Mouse (Mus musculus): ENCODE measurements around the gene Wrap73. TPM values are rescaled to one million over a fixed set of nuclear protein-coding genes. Genes with fewer than 3 reads are reported as not detected.

Gene Wrap73
- polyA plus RNA-seq, 1 experiment from 2014 or later: 33.2 TPM

DNA sequence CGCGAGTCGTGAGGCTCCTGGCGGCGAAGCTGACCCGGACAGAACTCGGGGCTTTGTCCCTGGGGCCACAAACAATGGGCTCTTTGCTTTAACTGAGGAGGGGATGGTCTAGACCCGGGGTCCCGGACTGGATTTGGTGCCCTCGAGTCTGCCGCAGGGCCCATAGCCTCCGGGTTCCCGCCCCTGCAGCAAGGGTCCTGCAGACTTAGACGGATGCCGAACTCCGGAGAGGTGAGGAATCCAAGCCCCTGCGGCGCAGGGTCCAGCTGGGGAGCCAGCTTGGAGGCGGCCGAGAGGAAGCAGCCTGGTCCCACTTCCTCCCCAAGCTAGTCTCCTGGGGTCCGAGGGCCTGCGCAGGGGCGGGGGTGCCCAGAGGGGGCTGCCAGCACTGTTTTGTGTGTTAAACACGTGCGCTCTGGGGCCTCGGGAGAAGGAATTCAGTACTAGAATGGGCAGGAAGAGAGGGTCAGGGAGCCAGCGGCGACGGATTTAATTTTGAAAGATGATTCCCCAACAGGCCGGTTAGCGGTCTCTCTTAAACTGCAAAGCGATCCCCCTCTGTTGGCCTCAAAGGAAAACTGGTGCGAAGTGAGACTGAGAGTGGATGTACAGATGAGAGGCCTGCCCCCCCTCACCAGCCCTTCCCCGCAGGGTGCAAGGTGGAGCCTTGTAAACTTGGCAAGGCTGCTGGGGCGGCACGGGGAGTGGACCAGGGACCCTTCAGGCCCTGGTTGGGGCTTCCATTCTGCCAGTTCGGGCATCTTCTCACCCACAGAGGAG lies 29.2 kb downstream of the Wrap73 start:
- Histone ChIP-seq H3K27ac (peak overlapping the region; percentile 74), H3K36me3 (no peaks in the 10 kb centered on the region), H3K27me3 (ENCODE audit: insufficient read depth, poor library complexity, severe bottlenecking) (peaks cover 81% of the 10 kb centered on the region), H3K4me3 (peak overlapping the region; percentile 76), H3K9me3 (no peaks in the 10 kb centered on the region), H3K4me1 (peaks cover 42% of the 10 kb centered on the region)
- no peak for DNase-seq (ENCODE audit: low spot score)
- WGBS: 1% methylated on average over 37 of the region's 37 CpGs

DNA sequence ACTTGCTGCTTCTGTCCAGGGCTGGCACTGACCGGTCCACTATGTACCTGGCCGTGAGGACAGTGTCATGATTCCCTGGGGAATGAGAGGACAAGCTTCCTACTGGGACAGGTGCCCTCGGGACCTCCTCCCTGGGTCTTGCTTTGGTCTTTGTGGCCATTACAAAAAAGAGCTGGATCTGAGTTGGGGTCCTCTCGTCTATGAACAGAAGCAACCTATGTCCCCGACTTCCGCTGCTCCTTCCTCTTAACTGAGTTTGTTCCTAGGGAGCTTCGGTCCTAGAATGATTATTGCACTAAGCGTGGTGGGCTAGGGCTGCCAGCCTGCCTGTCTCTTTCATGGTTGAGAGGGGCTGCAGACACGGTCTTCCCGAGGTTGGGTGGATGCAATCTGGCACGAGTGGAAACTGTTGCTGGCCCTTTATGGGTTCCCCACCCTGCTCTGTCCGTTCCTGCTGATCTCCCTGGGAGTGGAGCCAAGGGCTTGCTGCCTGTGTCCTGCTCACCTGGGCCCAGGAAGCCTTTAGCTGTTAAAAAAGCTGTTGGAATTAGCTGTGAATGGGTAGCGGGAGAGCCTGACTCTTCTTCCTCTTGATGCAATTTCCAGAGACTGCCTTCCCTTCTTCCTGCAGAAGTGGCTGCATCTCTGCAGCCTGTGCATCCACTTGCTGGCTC lies 29.9 kb downstream of the Wrap73 start:
- no peak for DNase-seq (ENCODE audit: low spot score)
- H3K36me3 ChIP-seq: no peaks in the 10 kb centered on the region
- H3K27me3 ChIP-seq (ENCODE audit: insufficient read depth, poor library complexity, severe bottlenecking): peaks cover 84% of the 10 kb centered on the region
- H3K4me3 ChIP-seq: peak overlapping the region; percentile 76
- H3K27ac ChIP-seq: no peak overlapping the region
- WGBS: 31% methylated on average over 13 of the region's 13 CpGs
- peaks cover 42% of the 10 kb centered on the region for H3K4me1 ChIP-seq
- no peaks in the 10 kb centered on the region for H3K9me3 ChIP-seq

DNA sequence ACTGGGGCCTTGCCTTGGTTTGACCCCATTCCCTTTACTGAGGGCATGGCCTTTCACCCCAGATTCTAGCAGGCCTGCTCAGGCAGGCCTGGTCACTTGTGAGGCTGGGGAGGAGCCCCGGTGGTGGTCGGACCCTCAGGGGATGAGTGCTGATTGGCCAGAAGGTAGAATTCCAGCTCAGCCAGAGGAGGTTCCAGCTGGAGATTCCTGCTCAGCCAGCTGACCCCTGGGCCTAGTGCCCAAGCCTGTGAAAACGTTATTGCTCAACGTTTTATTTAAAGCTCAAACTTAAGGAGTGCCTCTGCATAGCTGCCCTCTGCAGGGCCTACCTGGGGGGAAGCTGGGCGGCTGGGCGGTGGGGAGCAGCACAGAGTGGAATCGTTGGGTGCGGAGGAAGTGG lies 35.1 kb downstream of the Wrap73 start:
- no peak overlapping the region for H3K4me3 ChIP-seq
- no peak overlapping the region for H3K27ac ChIP-seq
- WGBS: 64% methylated on average over 8 of the region's 8 CpGs
- H3K36me3 ChIP-seq: peaks cover 5% of the 10 kb centered on the region; the same call in 1 of the 2 replicates
- peaks cover 44% of the 10 kb centered on the region for H3K27me3 ChIP-seq (ENCODE audit: insufficient read depth, poor library complexity, severe bottlenecking)
- no peak for DNase-seq (ENCODE audit: low spot score)
- peaks cover 13% of the 10 kb centered on the region for H3K4me1 ChIP-seq
- H3K9me3 ChIP-seq: no peaks in the 10 kb centered on the region

DNA sequence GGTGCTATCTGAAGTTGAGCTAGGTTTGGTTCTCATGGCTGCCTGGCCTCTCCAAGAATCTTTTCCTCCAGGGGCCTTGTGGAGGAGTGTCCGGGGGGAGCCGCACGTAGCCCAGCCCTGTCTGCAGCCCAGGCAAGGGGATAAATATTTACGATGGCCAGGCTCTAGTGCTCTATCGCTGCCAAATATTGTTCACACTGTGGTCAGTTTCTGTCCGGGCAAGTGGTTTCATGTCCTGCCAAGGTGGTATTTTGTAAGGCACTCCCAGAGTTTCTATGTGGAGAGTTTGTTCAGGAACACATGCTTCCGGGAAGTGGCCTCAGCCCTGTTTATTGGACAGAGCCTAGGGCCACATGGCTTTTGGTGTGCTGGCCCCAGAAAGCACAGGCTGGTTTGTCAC lies 38.8 kb downstream of the Wrap73 start:
- Histone ChIP-seq H3K4me1 (peaks cover 28% of the 10 kb centered on the region), H3K36me3 (peaks cover 5% of the 10 kb centered on the region; the same call in 1 of the 2 replicates), H3K27ac (no peak overlapping the region), H3K9me3 (no peaks in the 10 kb centered on the region), H3K27me3 (ENCODE audit: insufficient read depth, poor library complexity, severe bottlenecking) (peaks cover 12% of the 10 kb centered on the region), H3K4me3 (no peak overlapping the region)
- no peak for DNase-seq (ENCODE audit: low spot score)
- WGBS: 83% methylated on average over 7 of the region's 7 CpGs

DNA sequence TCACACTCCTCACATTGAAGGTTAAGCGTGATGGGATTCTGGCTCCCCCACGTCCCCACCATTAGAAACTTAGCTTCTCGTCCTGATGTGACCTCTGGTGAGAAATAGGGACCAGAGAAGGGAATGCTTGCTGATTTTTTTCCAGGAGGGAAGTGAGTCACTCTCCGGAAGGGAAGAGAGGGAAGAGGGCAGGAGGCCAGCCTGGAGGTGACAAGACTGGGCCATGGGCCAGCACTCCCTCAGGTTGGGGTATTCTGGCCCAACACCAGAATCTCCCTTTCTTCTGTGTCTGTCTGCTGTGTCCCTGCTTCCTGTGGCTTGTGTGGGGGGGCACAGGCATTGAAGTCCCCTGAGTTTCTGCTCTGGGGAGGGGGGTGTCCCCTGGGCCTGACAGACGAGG lies 41.4 kb downstream of the Wrap73 start:
- DNase-seq (ENCODE audit: low spot score): no peak
- 46% methylated on average over 5 of the region's 5 CpGs for WGBS
- Histone ChIP-seq H3K4me1 (peaks cover 35% of the 10 kb centered on the region), H3K4me3 (no peak overlapping the region), H3K27me3 (ENCODE audit: insufficient read depth, poor library complexity, severe bottlenecking) (peaks cover 9% of the 10 kb centered on the region; the same call in 1 of the 2 replicates), H3K36me3 (peaks cover 5% of the 10 kb centered on the region; the same call in 1 of the 2 replicates), H3K9me3 (no peaks in the 10 kb centered on the region), H3K27ac (no peak overlapping the region)

DNA sequence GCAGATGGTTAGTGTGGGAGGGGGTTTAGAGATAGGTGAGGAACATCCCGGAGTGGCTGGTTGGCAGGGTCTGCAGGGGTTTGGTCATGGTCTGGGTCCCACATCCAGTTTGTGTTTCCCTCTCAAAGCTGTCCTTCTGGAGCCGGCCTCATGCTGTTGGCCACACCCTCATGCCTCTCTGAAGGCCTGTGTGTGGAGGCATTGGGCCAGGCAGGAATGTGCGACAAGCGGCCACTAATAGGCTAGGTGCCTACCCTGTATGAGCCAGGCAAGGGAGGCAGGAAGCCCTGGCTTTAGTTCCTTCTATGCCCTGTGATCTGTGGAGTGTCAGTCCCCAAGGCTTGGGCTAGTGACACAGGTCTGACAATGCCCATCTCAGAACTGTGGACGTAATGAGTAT lies 42.8 kb downstream of the Wrap73 start:
- WGBS: 62% methylated on average over 5 of the region's 5 CpGs
- Histone ChIP-seq H3K36me3 (no peaks in the 10 kb centered on the region), H3K27ac (peak overlapping the region; percentile 59; the same call in 1 of the 2 replicates), H3K4me1 (peaks cover 39% of the 10 kb centered on the region), H3K27me3 (ENCODE audit: insufficient read depth, poor library complexity, severe bottlenecking) (peaks cover 10% of the 10 kb centered on the region; the same call in 1 of the 2 replicates), H3K9me3 (no peaks in the 10 kb centered on the region), H3K4me3 (no peak overlapping the region)
- DNase-seq (ENCODE audit: low spot score): no peak

DNA sequence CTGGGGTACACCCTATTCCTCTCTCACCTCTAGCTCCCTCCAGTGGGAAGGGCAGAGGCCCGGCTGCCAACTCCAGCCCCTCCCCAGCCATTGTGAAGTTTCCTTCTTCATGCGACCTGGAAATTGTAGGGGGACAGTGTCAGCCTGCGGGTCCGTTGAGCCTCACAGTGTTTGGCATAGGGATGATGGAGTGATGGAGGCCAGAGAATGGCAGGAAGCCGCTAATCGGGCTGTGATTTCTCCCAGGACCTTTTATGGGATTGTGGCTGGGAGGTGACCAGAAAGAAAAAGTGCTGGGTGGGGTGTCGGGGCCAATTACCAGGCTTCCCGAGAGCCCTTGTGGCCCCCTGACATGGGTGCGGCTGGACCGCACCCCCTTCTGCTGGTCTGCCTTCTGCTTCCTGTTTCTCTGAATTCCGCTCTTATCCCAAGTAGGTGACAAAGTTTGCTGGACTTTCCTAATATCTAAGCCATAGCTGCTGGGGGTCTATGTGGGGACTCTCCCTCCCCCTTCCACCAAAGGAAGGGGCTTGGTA lies 43.9 kb downstream of the Wrap73 start:
- peak overlapping the region; percentile 1 for H3K27ac ChIP-seq
- no peak overlapping the region for H3K4me3 ChIP-seq
- 54% methylated on average over 11 of the region's 11 CpGs for WGBS
- H3K9me3 ChIP-seq: no peaks in the 10 kb centered on the region
- no peak for DNase-seq (ENCODE audit: low spot score)
- peaks cover 16% of the 10 kb centered on the region for H3K27me3 ChIP-seq (ENCODE audit: insufficient read depth, poor library complexity, severe bottlenecking)
- H3K4me1 ChIP-seq: peaks cover 39% of the 10 kb centered on the region
- H3K36me3 ChIP-seq: no peaks in the 10 kb centered on the region

DNA sequence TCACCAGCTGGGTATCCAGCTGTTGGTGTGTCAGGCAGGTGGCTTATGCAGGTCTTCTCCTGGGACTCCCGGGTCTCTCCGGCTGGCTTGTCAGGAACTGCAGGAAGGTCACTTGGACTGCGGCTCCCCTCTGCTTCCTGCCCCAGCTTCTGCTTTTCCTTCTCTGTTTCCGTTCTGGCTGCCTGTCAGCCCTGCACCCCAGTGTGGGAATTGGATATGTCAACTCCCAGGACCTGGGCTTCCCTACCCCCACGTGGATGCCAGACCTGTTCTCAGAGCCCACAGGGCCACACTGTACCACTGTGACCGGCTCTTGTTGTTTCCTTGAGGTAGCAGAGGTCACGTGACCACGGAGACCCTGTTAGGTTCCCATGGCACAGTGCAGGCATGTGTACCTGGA lies 46.8 kb downstream of the Wrap73 start:
- Histone ChIP-seq H3K4me3 (no peak overlapping the region), H3K36me3 (no peaks in the 10 kb centered on the region), H3K27ac (0 out of 2 replicates have a peak overlapping the region, but pooled peaks have one; percentile 6), H3K4me1 (peaks cover 30% of the 10 kb centered on the region), H3K27me3 (ENCODE audit: insufficient read depth, poor library complexity, severe bottlenecking) (peaks cover 16% of the 10 kb centered on the region), H3K9me3 (no peaks in the 10 kb centered on the region)
- WGBS: 62% methylated on average over 8 of the region's 8 CpGs
- DNase-seq (ENCODE audit: low spot score): no peak

DNA sequence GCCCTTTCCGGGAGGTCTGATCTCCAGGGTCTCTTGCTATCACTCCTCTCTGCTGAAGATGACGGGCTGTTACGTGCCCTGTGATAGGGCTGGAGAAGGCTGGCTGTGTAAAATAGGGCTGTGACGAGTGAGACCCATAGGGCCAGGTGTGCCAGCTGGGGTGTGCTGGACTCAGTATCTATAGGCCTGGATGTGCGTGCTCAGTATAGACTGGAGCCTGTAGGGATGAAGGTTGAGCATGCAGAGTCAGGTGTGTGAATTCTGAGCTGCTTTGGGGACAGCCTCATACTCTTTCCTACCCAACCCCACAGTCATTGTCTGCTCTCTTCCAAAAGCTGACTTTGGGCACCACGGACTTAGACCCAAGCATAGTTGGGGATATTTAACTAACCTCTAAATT lies 55.8 kb downstream of the Wrap73 start:
- Histone ChIP-seq H3K4me3 (no peak overlapping the region), H3K9me3 (no peaks in the 10 kb centered on the region), H3K27ac (peak overlapping the region; percentile 53; the same call in 1 of the 2 replicates), H3K4me1 (peaks cover 21% of the 10 kb centered on the region), H3K36me3 (no peaks in the 10 kb centered on the region; the same call in 1 of the 2 replicates), H3K27me3 (ENCODE audit: insufficient read depth, poor library complexity, severe bottlenecking) (0 out of 2 replicates have a peak, but pooled peaks cover 7% of the 10 kb centered on the region)
- WGBS: 49% methylated on average over 6 of the region's 6 CpGs
- no peak for DNase-seq (ENCODE audit: low spot score)

DNA sequence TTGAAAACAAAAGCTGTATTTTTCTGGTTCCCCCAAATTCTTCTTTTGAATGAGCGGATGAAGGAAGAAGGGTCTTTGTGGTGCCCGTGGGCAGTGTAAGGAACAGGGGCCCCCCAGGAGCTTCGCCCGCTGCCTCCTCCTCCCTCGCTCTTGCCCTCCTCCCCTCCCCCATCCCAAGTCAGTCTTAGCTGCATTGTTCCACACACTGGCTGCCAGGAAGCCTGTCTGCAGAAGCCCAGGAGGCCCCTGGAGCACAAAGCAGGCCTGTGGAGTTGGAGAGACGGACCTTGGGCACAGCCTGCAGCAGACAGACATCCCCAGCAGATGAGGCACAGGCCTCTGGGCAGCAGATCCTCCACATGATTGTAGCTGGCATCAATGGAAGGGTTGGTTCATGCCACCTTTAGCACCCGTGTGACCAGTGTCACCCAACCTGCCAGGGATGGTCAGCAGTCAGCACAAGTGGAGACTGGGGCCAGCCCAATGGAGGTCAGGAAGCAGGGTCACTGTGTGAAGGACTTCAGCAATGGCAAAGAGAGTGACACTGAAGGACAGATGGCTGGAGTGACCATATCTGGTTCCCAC lies 56.3 kb downstream of the Wrap73 start:
- H3K36me3 ChIP-seq: no peaks in the 10 kb centered on the region; the same call in 1 of the 2 replicates
- WGBS: 64% methylated on average over 7 of the region's 7 CpGs
- DNase-seq (ENCODE audit: low spot score): no peak
- H3K27ac ChIP-seq: peak overlapping the region; percentile 53
- peaks cover 21% of the 10 kb centered on the region for H3K4me1 ChIP-seq
- H3K9me3 ChIP-seq: no peaks in the 10 kb centered on the region
- H3K4me3 ChIP-seq: no peak overlapping the region
- 0 out of 2 replicates have a peak, but pooled peaks cover 12% of the 10 kb centered on the region for H3K27me3 ChIP-seq (ENCODE audit: insufficient read depth, poor library complexity, severe bottlenecking)

DNA sequence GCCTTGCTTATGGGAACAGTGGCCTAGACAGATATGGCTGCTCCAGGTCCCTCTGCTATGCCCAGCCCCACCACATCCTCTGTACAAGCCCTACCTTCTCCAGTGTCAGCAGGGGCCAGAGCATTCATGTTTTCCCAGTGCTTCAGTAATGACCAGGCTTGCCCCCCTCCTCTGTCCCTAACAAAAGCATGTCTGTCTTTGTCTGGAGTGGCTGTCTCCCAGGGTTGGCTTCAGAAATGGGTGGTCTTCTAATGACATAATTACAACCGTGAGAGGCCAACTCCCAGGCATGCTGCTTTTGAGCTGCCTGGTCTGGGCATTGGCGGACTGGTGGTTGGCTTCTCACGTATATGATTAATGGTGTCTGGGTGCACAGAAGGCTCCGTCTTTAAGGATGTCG lies 59.3 kb downstream of the Wrap73 start:
- Histone ChIP-seq H3K27ac (no peak overlapping the region), H3K36me3 (no peaks in the 10 kb centered on the region), H3K9me3 (no peaks in the 10 kb centered on the region), H3K4me1 (peaks cover 39% of the 10 kb centered on the region), H3K27me3 (ENCODE audit: insufficient read depth, poor library complexity, severe bottlenecking) (0 out of 2 replicates have a peak, but pooled peaks cover 17% of the 10 kb centered on the region), H3K4me3 (no peak overlapping the region)
- no peak for DNase-seq (ENCODE audit: low spot score)
- WGBS: 63% methylated on average over 5 of the region's 5 CpGs

DNA sequence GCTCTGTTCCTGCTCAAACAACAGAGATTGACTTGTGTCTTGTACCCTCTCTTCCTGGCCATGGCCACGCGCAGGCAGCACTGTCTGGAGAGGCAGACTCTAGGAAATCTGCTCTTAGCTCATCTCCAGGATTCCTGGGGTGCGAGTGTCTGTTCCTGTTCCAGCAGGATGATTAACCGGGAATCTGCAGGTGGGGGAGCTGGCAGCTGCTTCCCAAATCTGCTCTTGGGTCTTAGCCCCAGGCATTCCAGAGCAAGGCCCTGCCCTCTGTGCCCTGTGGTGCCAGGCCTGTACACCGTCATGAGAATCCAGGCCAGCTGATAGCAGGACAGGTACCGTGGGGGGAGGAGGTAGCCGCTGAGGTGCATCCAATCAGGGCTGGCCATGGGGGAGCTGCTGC lies 62.4 kb downstream of the Wrap73 start:
- H3K4me3 ChIP-seq: no peak overlapping the region
- WGBS: 71% methylated on average over 7 of the region's 7 CpGs
- no peak overlapping the region for H3K27ac ChIP-seq
- DNase-seq (ENCODE audit: low spot score): no peak
- peaks cover 18% of the 10 kb centered on the region for H3K4me1 ChIP-seq
- no peaks in the 10 kb centered on the region for H3K36me3 ChIP-seq
- peaks cover 27% of the 10 kb centered on the region; the same call in 1 of the 2 replicates for H3K27me3 ChIP-seq (ENCODE audit: insufficient read depth, poor library complexity, severe bottlenecking)
- no peaks in the 10 kb centered on the region for H3K9me3 ChIP-seq

Measured in heart, embryonic 10.5 days (tissue).